Mouse (Mus musculus) G1E-ER4 (cell line): ENCODE data around the gene Gm29049. TPM values are rescaled to one million over a fixed set of nuclear protein-coding genes. Genes with fewer than 3 reads are reported as not detected.
"Not testable (repeated sequence)": the region's sequence is repeated elsewhere in the genome, so short reads cannot be mapped to it uniquely, and the experiment has no call there.

Source experiments
- GATA1 ChIP-seq: IDR thresholded peaks from one replicate; pipeline ENCODE4 v1.8.0; 2012; ENCODE audit warnings: low read length, inconsistent platforms
- polyA plus RNA-seq: library from polyadenylated mRNA; stranded (reverse); fragments of >175 nt; gene quantifications from 2 replicates; pipeline ENCODE4 v1.2.3, GENCODE M21; 2012

Gm29049 gene
- polyA plus RNA-seq: not detected in 2 replicates

DNA sequence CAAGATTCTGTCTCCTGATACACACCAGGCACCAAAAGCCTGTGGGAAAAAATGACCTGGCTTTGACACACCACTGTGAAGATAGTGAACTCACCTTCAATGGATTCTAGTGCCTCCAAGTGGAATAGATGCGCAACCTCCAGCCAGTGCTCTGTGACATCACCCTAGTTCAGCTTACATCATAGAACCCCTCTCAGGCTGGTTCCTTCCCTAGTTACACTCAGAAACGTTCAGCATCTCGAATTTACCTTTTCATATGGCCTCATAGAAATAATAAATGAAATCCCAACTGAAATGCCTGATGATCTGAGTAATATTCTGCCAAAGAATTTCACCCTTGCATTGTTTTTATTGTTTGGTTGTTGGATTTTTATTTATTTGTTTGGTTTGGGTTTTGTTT, at the start of gene Gm29049:
TSS of gene Gm29049 (minus strand) at position 101 of the 400 bp plus-strand sequence.
- not testable (repeated sequence) for TF ChIP-seq GATA1

Other genes with a start within 250 kb of the Gm29049 start
- gene Gm20825, start 74.3 kb upstream of the Gm29049 start, polyA plus RNA-seq: not detected in 2 replicates